Mouse (Mus musculus): Measurements from ENCODE around the gene Capn1.

- TF ChIP-seq CTCF (IDR thresholded peaks at IDR 0.05; ENCODE audit: extremely low read depth, insufficient read depth, low read length) (no peak), POLR2A (IDR thresholded peaks at IDR 0.05; ENCODE audit: extremely low read depth, insufficient read depth, low read length) (no peak)
Measured at GRCm38 (mm10) chr19:6035966-6036585, 20.4 kb upstream of the Capn1 start.

Measured in cortical plate, adult 2 months (tissue).